Comparison of ENCODE assay signal across 7 mouse cellular contexts in the genomic region with DNA sequence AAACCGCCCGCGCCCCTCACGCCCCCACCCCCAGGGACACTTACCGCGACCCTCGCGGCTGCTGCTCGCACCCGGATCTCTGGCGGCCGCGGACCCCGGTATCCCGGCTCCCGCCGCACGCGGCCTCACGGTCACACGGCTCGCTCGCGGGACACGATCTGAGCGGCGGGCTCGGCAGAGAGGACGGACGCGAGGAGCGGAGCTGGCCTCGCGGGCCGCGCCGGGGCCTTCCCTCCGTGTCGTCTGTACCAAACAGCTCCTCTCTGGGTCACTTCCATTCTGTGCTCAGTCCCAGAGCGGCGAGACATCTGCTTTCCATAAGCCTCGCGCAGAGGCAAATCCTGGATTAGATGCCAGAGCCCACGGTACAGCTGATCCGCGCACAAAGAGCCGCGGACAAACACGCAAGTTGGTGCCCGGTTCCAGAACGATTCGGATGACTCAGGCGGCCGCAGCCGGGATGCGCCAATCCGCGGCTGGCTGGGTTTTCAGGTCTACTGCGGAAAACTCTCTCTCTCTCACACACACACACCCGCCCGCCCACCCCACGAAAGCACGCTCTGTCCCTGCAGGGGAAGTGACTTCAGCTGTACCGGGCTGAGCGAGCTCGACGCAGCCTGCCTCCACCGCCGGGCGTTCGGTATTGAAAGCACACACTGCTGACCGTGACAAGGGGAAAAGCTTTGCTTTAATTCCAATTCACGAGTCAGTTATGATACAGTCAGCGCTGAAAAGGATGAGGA. TPM values are rescaled to one million over a fixed set of nuclear protein-coding genes. Genes with fewer than 3 reads are reported as not detected.
DNase-seq lines count a peak whose midpoint lies in the region; ATAC-seq lines count a peak whose summit lies in the region.

No protein-coding gene starts in this region.

- H3K27ac ChIP-seq in embryonic facial prominence, embryonic 10.5 days (replicated peaks): peak overlapping the region; percentile 88
- H3K27ac ChIP-seq in intestine, embryonic 16.5 days (ENCODE audit: low read length): peak overlapping the region; percentile 72

- peak; percentile 90 for DNase-seq in adrenal gland, adult 2 months
- peak; percentile 75 for DNase-seq in embryonic facial prominence, embryonic 10.5 days (ENCODE audit: low spot score)
- DNase-seq in gastrocnemius, postnatal 4 days (ENCODE audit: low spot score in 2 of 2): peak; percentile 34 to 64
- DNase-seq in left cerebral cortex, postnatal 36 days (ENCODE audit: low spot score in 2 of 2): peak; percentile 85 to 89
- peak; percentile 65 for DNase-seq in mesoderm, embryonic 11.5 days (ENCODE audit: low read depth, low spot score)
- DNase-seq in right cerebral cortex, postnatal 4 days: peak; percentile 62

- peaks cover 55% of the 10 kb centered on the region for H3K4me1 ChIP-seq in embryonic facial prominence, embryonic 10.5 days
- peaks cover 47% of the 10 kb centered on the region for H3K4me1 ChIP-seq in intestine, embryonic 16.5 days (ENCODE audit: control insufficient read depth, insufficient read depth, low read length)

- WGBS in embryonic facial prominence, embryonic 10.5 days: under 1% methylated on average over 74 of the region's 74 CpGs
- WGBS in intestine, embryonic 16.5 days: under 1% methylated on average over 74 of the region's 74 CpGs

- peak overlapping the region; percentile 81 for H3K9ac ChIP-seq in intestine, embryonic 16.5 days (ENCODE audit: low read depth, low read length)

- peak overlapping the region; percentile 99 for H3K4me2 ChIP-seq in intestine, embryonic 16.5 days (ENCODE audit: low read depth, low read length)

- ATAC-seq in intestine, embryonic 16.5 days: peak; percentile 45

- peaks cover 61% of the 10 kb centered on the region for H3K27me3 ChIP-seq in embryonic facial prominence, embryonic 10.5 days (replicated peaks; ENCODE audit: low read depth, poor library complexity, severe bottlenecking)
- H3K27me3 ChIP-seq in intestine, embryonic 16.5 days (replicated peaks; ENCODE audit: control insufficient read depth, insufficient read depth, low read length): no peaks in the 10 kb centered on the region

- H3K4me3 ChIP-seq in embryonic facial prominence, embryonic 10.5 days: peak overlapping the region; percentile 86
- H3K4me3 ChIP-seq in intestine, embryonic 16.5 days (ENCODE audit: low read length): peak overlapping the region; percentile 69

- H3K9me3 ChIP-seq in embryonic facial prominence, embryonic 10.5 days: no peaks in the 10 kb centered on the region
- H3K9me3 ChIP-seq in intestine, embryonic 16.5 days (ENCODE audit: control insufficient read depth, low read length): no peaks in the 10 kb centered on the region

- no peaks in the 10 kb centered on the region for H3K36me3 ChIP-seq in embryonic facial prominence, embryonic 10.5 days (replicated peaks)
- no peaks in the 10 kb centered on the region for H3K36me3 ChIP-seq in intestine, embryonic 16.5 days (ENCODE audit: control insufficient read depth, insufficient read depth, low read length)

- intact Hi-C loops in left cerebral cortex, postnatal 36 days (cut with DNase I): loop anchor here (2.0 kb wide), 2 partner anchors 39 to 45 kb away; no protein-coding TSS in a partner anchor

RNA-seq across cellular contexts. Expression of a gene that starts 47.2 kb away (rescaled TPM):
- 100 to 1,000 TPM in 1 of 2 experiments, 10 to 100 TPM in 1; 34.1 to 125 TPM for total RNA-seq in adrenal gland, adult 2 months (2021)
- polyA plus RNA-seq in adrenal gland, adult 2 months (2012; rRNA removed): 58.3 and 115 TPM in 2 replicates
- 31.0 and 31.3 TPM in 2 replicates for polyA plus RNA-seq in embryonic facial prominence, embryonic 10.5 days (2016; fragmentation: Nextera tagmentation; extraction: Ambion mirVana)
- total RNA-seq in gastrocnemius, postnatal 4 days (2021): 10 to 100 TPM; 14.7 to 15.8 TPM
- polyA plus RNA-seq in intestine, embryonic 16.5 days (2015; fragmentation: Nextera tagmentation; extraction: Ambion mirVana): 57.0 and 57.5 TPM in 2 replicates
- total RNA-seq in left cerebral cortex, postnatal 36 days (2021): 100 to 1,000 TPM; 246 to 252 TPM

Comparison
In these comparisons a context has a peak if more than half of its experiments do, and no peak if none do; other contexts are left out.
1. Peak in every context shown above with its lines: DNase-seq, ATAC-seq, H3K4me3 ChIP-seq and H3K27ac ChIP-seq.